Mouse (Mus musculus) liver, postnatal 0 days (tissue): ENCODE measurements around the gene Rps5. TPM values are rescaled to one million over a fixed set of nuclear protein-coding genes. Genes with fewer than 3 reads are reported as not detected.

Source experiments
- ATAC-seq: fragments of 200-750 bp; cut with Nextera tagmentation; 2 replicates; pipeline ENCODE4 v1.8.0; 2017; ENCODE audit warnings: mild to moderate bottlenecking, moderate library complexity
- DNase-seq: peaks from one replicate; pipeline ENCODE4 v3.0.0-alpha.2; 2016
- H3K27ac ChIP-seq: fragments of 300-500 bp; sonication (generic); 2 replicates; pipeline ENCODE4 v1.5.1; 2014; ENCODE audit warnings: antibody characterized with exemption, moderate library complexity, mild to moderate bottlenecking, low read depth
- H3K27me3 ChIP-seq: fragments of 300-500 bp; sonication (generic); 2 replicates; pipeline ENCODE4 v1.6.1; 2014; ENCODE audit warnings: low read length, control low read depth, mixed read lengths; ENCODE audit not compliant: insufficient read depth
- H3K36me3 ChIP-seq: fragments of 300-500 bp; sonication (generic); replicated peaks from 2 replicates; pipeline ENCODE4 v1.6.1; 2014; ENCODE audit warnings: mild to moderate bottlenecking, control low read depth, low read length, moderate library complexity, mixed read lengths; ENCODE audit not compliant: insufficient read depth
- H3K4me1 ChIP-seq: fragments of 300-500 bp; sonication (generic); 2 replicates; pipeline ENCODE4 v1.6.1; 2014; ENCODE audit warnings: antibody characterized with exemption, mild to moderate bottlenecking, control low read depth; ENCODE audit not compliant: insufficient read depth
- H3K4me2 ChIP-seq: fragments of 300-500 bp; sonication (generic); 2 replicates; pipeline ENCODE4 v1.6.1; 2014; ENCODE audit warnings: low read depth, mild to moderate bottlenecking, low read length, moderate library complexity, mixed read lengths
- H3K4me3 ChIP-seq: fragments of 300-500 bp; sonication (generic); 2 replicates; pipeline ENCODE4 v1.5.1; 2014; ENCODE audit warnings: low read depth, low read length
- H3K9ac ChIP-seq: fragments of 300-500 bp; sonication (generic); replicated peaks from 2 replicates; pipeline ENCODE4 v1.6.1; 2014; ENCODE audit warnings: mild to moderate bottlenecking, moderate library complexity
- H3K9me3 ChIP-seq: fragments of 300-500 bp; sonication (generic); 2 replicates; pipeline ENCODE4 v1.6.1; 2016; ENCODE audit warnings: mild to moderate bottlenecking, control low read depth, low read length, mixed read lengths
- CTCF ChIP-seq: sonication (generic); IDR thresholded peaks from 2 replicates; pipeline ENCODE4 v1.5.1; 2016; ENCODE audit warnings: antibody characterized with exemption, low read depth
- EP300 ChIP-seq: IDR thresholded peaks from 2 replicates; pipeline ENCODE4 v1.6.1; 2016; ENCODE audit warnings: antibody characterized with exemption, low read depth, mild to moderate bottlenecking
- WGBS: fragments of 180-500 bp; shearing (Covaris S2); extraction: QIAGEN DNeasy Blood & Tissue Kit; methylation state at CpG from one replicate; pipeline ENCODE4 v1.1.7; 2014; ENCODE audit not compliant: insufficient replicate concordance; 5-methylcytosine and 5-hydroxymethylcytosine counted together
- polyA plus RNA-seq: library from polyadenylated mRNA; unstranded; fragments of >200 nt; fragmentation: Nextera tagmentation; extraction: Ambion mirVana; gene quantifications from 2 replicates; pipeline ENCODE4 v1.2.1, GENCODE M21; 2015

The Rps5 gene
- polyA plus RNA-seq, 1 experiment from 2014 or later, result 564 TPM

DNA sequence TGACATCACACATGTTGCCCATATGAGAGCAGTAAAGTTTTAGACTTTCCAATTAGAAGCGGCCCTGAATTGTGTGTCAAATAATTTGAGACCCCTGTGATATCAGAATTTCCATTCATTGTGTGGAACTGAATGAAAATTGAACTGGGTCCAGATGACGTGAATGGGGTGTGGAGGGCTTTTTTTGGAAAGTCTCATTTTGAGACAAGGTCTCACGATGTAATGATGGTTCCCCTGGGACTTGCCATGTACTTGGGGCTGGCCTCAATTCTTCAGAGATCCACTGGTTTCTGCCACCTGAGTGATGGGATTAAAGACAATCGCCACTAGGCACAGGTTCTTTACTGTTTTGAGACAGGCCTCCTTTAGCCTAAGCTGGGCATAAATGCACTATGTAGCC is 18.5 kb downstream of the Rps5 start:
- Histone ChIP-seq H3K4me1 (no peaks in the 10 kb centered on the region), H3K4me2 (no peak overlapping the region), H3K27me3 (no peaks in the 10 kb centered on the region), H3K27ac (no peak overlapping the region), H3K36me3 (no peaks in the 10 kb centered on the region), H3K4me3 (no peak overlapping the region), H3K9ac (no peak overlapping the region), H3K9me3 (no peaks in the 10 kb centered on the region)
- 80% methylated on average over 4 of the region's 4 CpGs for WGBS
- DNase-seq, result no peak
- TF ChIP-seq EP300, result no peak
- TF ChIP-seq CTCF, result no peak
- ATAC-seq, result no peak

DNA sequence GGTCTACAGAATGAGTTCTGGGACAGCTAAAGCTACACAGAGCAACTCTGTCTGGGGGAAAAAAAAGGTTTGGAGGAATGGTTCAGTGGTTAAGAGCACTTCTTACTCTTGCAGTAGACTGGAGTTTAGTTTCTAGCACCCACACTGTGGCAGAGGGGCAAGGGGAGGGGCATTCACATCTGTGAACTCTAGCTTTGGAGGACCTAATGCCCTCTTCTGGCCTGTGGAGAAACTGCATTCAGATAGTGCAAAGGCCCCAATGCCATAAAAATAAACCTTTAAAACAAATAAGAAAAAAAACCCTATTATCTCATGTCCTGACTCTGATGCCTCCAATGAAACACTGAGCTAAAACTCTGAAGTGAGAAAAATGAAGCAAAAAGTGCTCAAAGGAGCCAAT is 21.4 kb downstream of the Rps5 start:
- H3K27ac ChIP-seq, result no peak overlapping the region
- H3K4me3 ChIP-seq, result no peak overlapping the region
- DNase-seq (no peak), ATAC-seq (no peak)
- H3K36me3 ChIP-seq, result no peaks in the 10 kb centered on the region
- H3K4me1 ChIP-seq, result no peaks in the 10 kb centered on the region
- H3K4me2 ChIP-seq, result no peak overlapping the region
- TF ChIP-seq CTCF (peak; percentile 62), EP300 (no peak)
- H3K27me3 ChIP-seq, result no peaks in the 10 kb centered on the region
- H3K9ac ChIP-seq, result no peak overlapping the region
- H3K9me3 ChIP-seq, result no peaks in the 10 kb centered on the region

DNA sequence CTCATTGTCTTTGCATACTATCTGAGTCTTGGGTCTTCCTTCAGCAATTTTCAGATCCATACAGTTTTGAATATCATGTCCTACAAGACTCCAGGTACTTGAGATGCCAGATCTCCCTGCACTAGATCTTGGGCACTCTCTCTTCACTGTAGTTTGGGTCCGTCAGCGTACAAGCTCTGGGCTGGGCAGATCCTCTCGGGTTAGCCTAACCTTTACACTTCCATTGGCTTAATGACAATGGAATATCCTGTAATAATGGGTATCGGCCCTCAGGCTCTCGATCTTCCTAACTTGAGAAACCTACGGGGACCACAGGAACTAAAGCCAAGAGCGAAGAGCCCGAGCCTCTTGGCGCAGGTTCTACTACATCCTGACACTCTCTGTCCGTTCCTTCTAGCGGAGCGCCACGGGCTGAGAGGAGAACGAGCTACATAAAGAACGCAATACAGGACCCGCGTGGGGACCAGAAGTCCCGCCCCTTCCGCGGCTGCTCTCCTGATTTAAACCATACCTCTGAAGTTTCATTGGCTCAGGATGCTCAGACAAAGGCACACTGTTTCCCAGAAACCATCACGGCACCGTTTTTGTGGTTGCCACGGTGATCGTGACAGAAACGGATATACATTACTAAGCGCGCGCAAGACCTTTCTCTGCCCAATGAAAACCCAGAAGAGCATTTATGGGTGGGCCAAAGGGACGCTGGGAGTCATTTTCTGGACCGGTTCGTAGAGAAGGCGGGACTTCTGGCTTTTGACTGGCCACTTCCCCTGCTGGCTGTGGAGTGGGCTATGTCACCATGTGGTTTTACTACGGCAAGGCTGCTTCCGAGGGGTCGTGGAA is 27.2 kb downstream of the Rps5 start:
- peak; percentile 36; the same call in 1 of the 2 replicates for TF ChIP-seq EP300
- peak; percentile 20; the same call in 1 of the 2 replicates for TF ChIP-seq CTCF
- no peaks in the 10 kb centered on the region for H3K9me3 ChIP-seq
- peak overlapping the region; percentile 70 for H3K9ac ChIP-seq
- no peaks in the 10 kb centered on the region for H3K36me3 ChIP-seq
- H3K4me3 ChIP-seq, result peak overlapping the region; percentile 58
- no peaks in the 10 kb centered on the region for H3K27me3 ChIP-seq
- peaks cover 16% of the 10 kb centered on the region for H3K4me1 ChIP-seq
- WGBS, result 10% methylated on average over 35 of the region's 35 CpGs
- H3K27ac ChIP-seq, result peak overlapping the region; percentile 69
- DNase-seq (peak; percentile 90), ATAC-seq (peak; percentile 98)
- H3K4me2 ChIP-seq, result peak overlapping the region; percentile 75

DNA sequence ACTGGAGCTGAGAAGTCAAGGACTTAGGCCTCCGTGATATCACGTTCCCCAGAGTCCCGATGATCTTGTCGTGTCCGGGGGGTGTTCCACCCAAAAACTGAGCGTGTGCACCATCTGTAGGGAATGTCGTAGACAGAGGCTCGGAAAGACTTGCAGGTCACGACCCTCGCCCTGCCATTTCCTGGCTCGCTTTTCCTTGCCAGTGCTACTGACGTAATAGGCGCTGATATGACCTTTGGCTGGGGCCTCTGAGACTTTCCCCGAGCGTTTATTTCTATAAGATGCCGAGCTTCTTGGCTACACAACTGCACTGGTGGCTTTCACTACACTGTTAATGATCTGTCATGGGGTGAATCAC is 27.8 kb downstream of the Rps5 start:
- WGBS, result 5% methylated on average over 16 of the region's 16 CpGs
- Histone ChIP-seq H3K4me2 (peak overlapping the region; percentile 75), H3K36me3 (no peaks in the 10 kb centered on the region), H3K4me1 (peaks cover 16% of the 10 kb centered on the region), H3K27me3 (no peaks in the 10 kb centered on the region), H3K27ac (peak overlapping the region; percentile 69), H3K9ac (peak overlapping the region; percentile 70), H3K4me3 (peak overlapping the region; percentile 58), H3K9me3 (no peaks in the 10 kb centered on the region)
- peak; percentile 43 for ATAC-seq
- TF ChIP-seq CTCF (no peak), EP300 (peak; percentile 6; the same call in 1 of the 2 replicates)
- DNase-seq, result no peak

DNA sequence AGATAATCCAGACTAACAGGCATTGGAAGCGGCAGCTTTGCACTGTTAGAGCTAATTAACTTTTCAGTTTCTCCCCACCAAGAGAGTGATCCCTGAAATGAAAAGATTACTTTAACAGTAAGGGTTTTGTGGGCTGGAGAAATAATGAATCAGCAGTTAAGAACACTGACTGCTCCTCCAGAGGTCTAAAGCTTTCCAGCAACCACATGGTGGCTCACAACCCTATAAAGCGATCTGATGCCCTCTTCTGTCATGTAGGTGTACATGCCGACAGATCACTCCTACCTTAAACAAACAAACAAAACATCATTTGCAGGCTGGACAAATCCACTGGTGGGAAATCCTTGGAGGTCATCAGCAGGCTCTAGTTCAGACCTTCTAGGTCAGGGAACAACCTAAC is 32.8 kb downstream of the Rps5 start:
- WGBS, result 27% methylated on average over 3 of the region's 3 CpGs
- no peaks in the 10 kb centered on the region for H3K27me3 ChIP-seq
- DNase-seq, result no peak

GRCm38 (mm10) chr7:12957511-12957910 is 35.4 kb downstream of the Rps5 start:
- no peak overlapping the region for H3K4me2 ChIP-seq
- H3K27ac ChIP-seq, result no peak overlapping the region
- WGBS, result 57% methylated on average over 5 of the region's 5 CpGs

More for the DNA sequence above, 32.8 kb downstream of the Rps5 start:
- Histone ChIP-seq H3K9me3 (no peaks in the 10 kb centered on the region), H3K36me3 (no peaks in the 10 kb centered on the region), H3K9ac (no peak overlapping the region), H3K27ac (no peak overlapping the region), H3K4me3 (no peak overlapping the region), H3K4me2 (no peak overlapping the region), H3K4me1 (peaks cover 10% of the 10 kb centered on the region)
- peak; percentile 49 for TF ChIP-seq CTCF
- TF ChIP-seq EP300, result no peak
- ATAC-seq, result 0 out of 2 replicates have a peak, but pooled peaks have one; percentile 61

More at GRCm38 (mm10) chr7:12957511-12957910, 35.4 kb downstream of the Rps5 start:
- TF ChIP-seq CTCF (no peak), EP300 (no peak)
- DNase-seq, result no peak
- H3K4me3 ChIP-seq, result no peak overlapping the region
- no peaks in the 10 kb centered on the region for H3K9me3 ChIP-seq
- no peaks in the 10 kb centered on the region for H3K36me3 ChIP-seq
- ATAC-seq, result no peak
- peaks cover 6% of the 10 kb centered on the region for H3K4me1 ChIP-seq
- H3K9ac ChIP-seq, result no peak overlapping the region
- H3K27me3 ChIP-seq, result no peaks in the 10 kb centered on the region
